In genomic region chr2:119674525-119675214, GRCm38 (mm10) we compare ENCODE assay signal across 8 mouse cellular contexts. TPM values are rescaled to one million over a fixed set of nuclear protein-coding genes. Genes with fewer than 3 reads are reported as not detected.
DNase-seq lines count a peak whose midpoint lies in the region; ATAC-seq and TF ChIP-seq lines count a peak whose summit lies in the region.

TSS of gene Rtf1 (plus strand) at chr2:119675068.

- H3K27ac ChIP-seq in cortical plate, adult 2 months (ENCODE audit: insufficient read depth, low read length): peak within 1 kb of the TSS; percentile 66

- peak; percentile 100 for DNase-seq in gastrocnemius, postnatal 10 days
- peak; percentile 88 to 97 for DNase-seq in left cerebral cortex, postnatal 10 days (ENCODE audit: extremely low spot score in 1 of 2, low spot score in 2 of 2)
- DNase-seq in right cerebral cortex, postnatal 25 days: peak; percentile 94
- DNase-seq in urinary bladder, postnatal 4 days (ENCODE audit: low spot score in 2 of 2): peak; percentile 93 to 97

- peak within 1 kb of the TSS; percentile 91 for H3K4me3 ChIP-seq in cortical plate, adult 2 months (ENCODE audit: insufficient read depth, low read length)

- intact Hi-C loops in left cerebral cortex, postnatal 10 days (cut with DNase I): no loop called here

- ATAC-seq in activated CD4-positive, CD25-positive, alpha-beta regulatory T cell, adult 4 months: peak; percentile 84
- ATAC-seq in inflammation-experienced regulatory T-cells, adult 6 months: peak; percentile 88
- ATAC-seq in megakaryocyte-erythroid progenitor cell, adult 5-6 weeks (replicated peaks; ENCODE audit: low FRiP score, low TSS enrichment, poor library complexity, severe bottlenecking): peak; percentile 88

- no peak for TF ChIP-seq CTCF in cortical plate, adult 2 months (IDR thresholded peaks at IDR 0.05; ENCODE audit: extremely low read depth, insufficient read depth, low read length)

- TF ChIP-seq POLR2A in cortical plate, adult 2 months (IDR thresholded peaks at IDR 0.05; ENCODE audit: extremely low read depth, insufficient read depth, low read length): peak; percentile 93

- no peaks in the 10 kb centered on the region for H3K4me1 ChIP-seq in cortical plate, adult 2 months (ENCODE audit: control insufficient read depth, insufficient read depth, low read length)

RNA-seq across cellular contexts. Expression of gene Rtf1, which starts in this region (rescaled TPM):
- 10 to 100 TPM; 32.4 to 44.1 TPM for polyA plus RNA-seq in activated CD4-positive, CD25-positive, alpha-beta regulatory T cell, adult 4 months (2017; shearing (Covaris generic))
- polyA plus RNA-seq in cortical plate, adult 2 months (2012; rRNA removed): 38.5 and 39.7 TPM in 2 replicates
- 10 to 100 TPM; 26.7 to 29.2 TPM for total RNA-seq in gastrocnemius, postnatal 10 days (2021)
- 10 to 100 TPM; 25.1 to 51.6 (median 44.1) TPM for polyA plus RNA-seq in inflammation-experienced regulatory T-cells, adult 6 months (2017; shearing (Covaris generic))
- total RNA-seq in left cerebral cortex, postnatal 10 days (2021): 10 to 100 TPM; 57.6 to 60.6 TPM
- 43.1 and 43.6 TPM in 2 replicates for total RNA-seq in megakaryocyte-erythroid progenitor cell, adult 5-6 weeks (2014; fragmentation: Nextera tagmentation)
- 44.9 and 49.4 TPM in 2 replicates for total RNA-seq in megakaryocyte-erythroid progenitor cell, adult 5-6 weeks (2017)

Comparison
In these comparisons a context has a peak if more than half of its experiments do, and no peak if none do; other contexts are left out.
1. Peak in every context shown above with its lines: DNase-seq, ATAC-seq, H3K4me3 ChIP-seq and H3K27ac ChIP-seq.